Mouse (Mus musculus) kidney, adult 2 months (tissue): ENCODE data around the gene Prss16. TPM values are rescaled to one million over a fixed set of nuclear protein-coding genes. Genes with fewer than 3 reads are reported as not detected.

Experiments
- DNase-seq: peaks from one replicate; pipeline ENCODE4 v3.0.0; 2021
- H3K27ac ChIP-seq: fragments of 200-500 bp; 2 replicates; pipeline ENCODE4 v1.5.1; 2012; ENCODE audit warnings: low read depth, low read length, control low read depth, inconsistent platforms; ENCODE audit not compliant: insufficient read depth
- H3K27me3 ChIP-seq: fragments of 200-500 bp; replicated peaks from 2 replicates; pipeline ENCODE4 v1.6.1; 2012; ENCODE audit warnings: mild to moderate bottlenecking, moderate library complexity, low read length, inconsistent platforms; ENCODE audit not compliant: control insufficient read depth, insufficient read depth
- H3K36me3 ChIP-seq: fragments of 200-500 bp; 2 replicates; pipeline ENCODE4 v1.6.1; 2012; ENCODE audit warnings: mild to moderate bottlenecking, moderate library complexity, low read length, inconsistent platforms; ENCODE audit not compliant: control insufficient read depth, insufficient read depth
- H3K4me1 ChIP-seq: fragments of 200-500 bp; 2 replicates; pipeline ENCODE4 v1.6.1; 2011; ENCODE audit warnings: low read length; ENCODE audit not compliant: control insufficient read depth, insufficient read depth
- H3K4me3 ChIP-seq: fragments of 200-500 bp; 2 replicates; pipeline ENCODE4 v1.5.1; 2011; ENCODE audit warnings: mild to moderate bottlenecking, low read depth, low read length, control low read depth; ENCODE audit not compliant: insufficient read depth
- CTCF ChIP-seq: fragments of 200-500 bp; conservative IDR thresholded peaks from 2 replicates; pipeline ENCODE4 v1.5.1; 2011; ENCODE audit warnings: low read depth, mild to moderate bottlenecking, control low read depth, low read length, moderate library complexity, mixed read lengths; ENCODE audit not compliant: insufficient read depth, insufficient read length
- POLR2A ChIP-seq: fragments of 200-500 bp; IDR thresholded peaks from one replicate; pipeline ENCODE4 v1.6.1; 2011; ENCODE audit warnings: low read depth, low read length, control low read depth
- WGBS: fragments of 180-500 bp; shearing (Covaris S2); methylation state at CpG from one replicate; pipeline ENCODE4 v1.1.7; 2018; 5-methylcytosine and 5-hydroxymethylcytosine counted together
- polyA plus RNA-seq: library from polyadenylated mRNA; depleted of rRNA; stranded (reverse); fragments of >200 nt; gene quantifications from 2 replicates; pipeline ENCODE4 v1.2.3, GENCODE M21; 2012

The Prss16 gene
- polyA plus RNA-seq, 1 experiment: not detected

DNA sequence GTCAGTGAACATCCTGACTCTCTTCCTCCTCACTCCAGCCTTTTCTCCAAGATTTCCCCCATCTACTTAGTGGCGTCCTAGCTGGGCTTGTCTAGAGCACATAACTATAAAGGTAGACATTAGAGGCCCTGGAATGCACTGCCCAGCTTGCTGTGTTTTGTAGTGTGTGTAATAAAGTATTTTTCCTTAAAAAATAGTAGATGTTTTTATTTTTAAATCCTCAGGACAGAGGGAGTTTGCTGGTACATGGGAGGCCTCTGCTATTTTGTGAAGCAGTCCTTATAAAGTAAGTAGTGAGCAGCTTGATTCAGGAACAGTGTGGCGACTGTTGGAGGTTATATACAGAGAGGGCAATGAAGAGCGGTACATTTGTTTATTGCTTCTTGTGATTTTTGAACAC lies 835 bp downstream of the Prss16 start:
- Histone ChIP-seq H3K27ac (no peak overlapping the region), H3K4me3 (no peak overlapping the region), H3K36me3 (no peaks in the 10 kb centered on the region), H3K27me3 (peaks cover 16% of the 10 kb centered on the region), H3K4me1 (0 out of 2 replicates have a peak, but pooled peaks cover 3% of the 10 kb centered on the region)
- 84% methylated on average over 3 of the region's 3 CpGs for WGBS
- TF ChIP-seq CTCF (no peak), POLR2A (no peak)
- no peak for DNase-seq

DNA sequence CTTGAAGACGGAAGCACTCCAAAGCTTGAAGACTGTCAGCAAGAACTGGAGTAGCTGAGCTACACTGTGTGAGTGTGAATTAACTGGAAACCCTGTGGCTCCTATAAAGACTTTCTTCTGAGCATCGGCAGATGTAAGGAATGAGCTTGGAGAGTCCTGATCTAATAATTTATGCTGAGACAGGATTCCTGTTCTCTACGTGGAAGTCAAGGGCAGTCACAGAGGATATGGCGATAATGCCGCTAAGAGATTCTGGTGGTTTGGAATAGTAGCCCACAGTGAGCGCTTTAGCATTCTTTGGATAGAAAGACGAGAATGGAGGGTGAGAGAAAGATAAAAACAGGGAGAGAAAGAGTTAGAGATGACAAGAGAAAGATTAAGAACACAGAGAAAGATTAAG lies 1.7 kb downstream of the Prss16 start:
- TF ChIP-seq POLR2A (no peak), CTCF (no peak)
- DNase-seq: no peak
- no peak overlapping the region for H3K27ac ChIP-seq
- no peak overlapping the region for H3K4me3 ChIP-seq
- H3K27me3 ChIP-seq: peaks cover 13% of the 10 kb centered on the region
- 50% methylated on average over 7 of the region's 7 CpGs for WGBS
- no peaks in the 10 kb centered on the region for H3K36me3 ChIP-seq
- 0 out of 2 replicates have a peak, but pooled peaks cover 3% of the 10 kb centered on the region for H3K4me1 ChIP-seq

DNA sequence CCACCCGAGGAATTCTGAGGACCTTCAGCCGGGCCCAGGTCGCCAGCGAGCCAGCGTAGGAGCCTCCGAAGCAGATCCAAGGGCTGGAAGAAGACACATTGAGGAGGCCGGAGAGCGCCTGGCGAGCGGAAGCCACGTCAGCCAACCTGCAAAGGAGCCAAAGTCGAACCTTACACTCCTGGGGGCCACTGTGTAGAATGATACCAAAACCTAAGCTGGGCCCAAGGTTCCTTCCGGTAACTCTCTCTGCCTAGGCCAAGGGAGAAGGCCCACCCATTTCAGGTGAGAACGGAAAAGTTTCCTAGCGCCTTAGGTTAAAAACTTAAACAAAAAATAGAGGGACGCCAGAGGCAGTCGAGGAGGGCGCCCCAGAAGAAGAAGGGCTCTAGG lies 2.4 kb downstream of the Prss16 start:
- H3K4me1 ChIP-seq: 0 out of 2 replicates have a peak, but pooled peaks cover 3% of the 10 kb centered on the region
- peaks cover 12% of the 10 kb centered on the region for H3K27me3 ChIP-seq
- no peak overlapping the region for H3K27ac ChIP-seq
- no peak for TF ChIP-seq CTCF
- no peak for TF ChIP-seq POLR2A
- WGBS: 12% methylated on average over 18 of the region's 18 CpGs
- H3K4me3 ChIP-seq: no peak overlapping the region
- no peaks in the 10 kb centered on the region for H3K36me3 ChIP-seq
- DNase-seq: no peak

DNA sequence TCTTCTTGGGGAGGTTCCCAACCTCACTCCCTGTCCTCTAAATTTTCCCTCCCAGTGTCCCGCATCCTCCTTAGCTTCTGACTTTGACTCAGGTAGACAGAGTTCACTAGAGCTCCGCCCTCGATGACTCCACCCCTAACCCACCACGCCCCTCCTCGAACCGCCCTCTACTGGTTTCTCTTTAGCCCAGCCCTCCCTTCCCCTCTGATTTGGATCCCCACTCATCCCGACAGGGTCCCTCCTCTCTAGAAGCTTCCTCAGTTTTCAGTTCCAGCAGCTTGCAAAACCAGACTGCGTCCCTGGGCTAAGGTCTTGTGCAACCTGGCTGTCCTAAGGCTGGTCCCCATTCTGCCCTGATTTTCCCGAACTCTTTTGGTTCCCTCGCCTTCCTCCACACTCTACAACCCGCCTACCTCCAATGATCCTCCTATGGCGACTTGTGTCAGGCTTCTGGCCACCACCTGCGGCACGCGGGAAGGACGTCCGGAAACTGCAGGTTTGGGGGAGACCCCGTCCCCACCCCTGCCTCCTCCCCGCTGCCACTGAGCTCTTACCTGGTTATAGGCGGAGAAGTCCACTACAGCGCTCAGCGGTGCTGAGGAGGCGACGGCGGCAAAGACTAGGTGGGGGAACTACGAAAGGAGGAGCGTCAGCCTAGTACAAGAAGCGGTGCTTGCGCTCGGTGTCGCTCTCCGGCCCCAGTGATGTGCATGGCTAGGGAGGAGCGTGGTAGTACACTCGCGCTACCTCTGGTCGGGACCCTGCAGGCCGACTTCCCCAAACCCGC lies 3.0 kb downstream of the Prss16 start:
- H3K36me3 ChIP-seq: no peaks in the 10 kb centered on the region
- peak overlapping the region; percentile 40 for H3K4me3 ChIP-seq
- TF ChIP-seq POLR2A (no peak), CTCF (no peak)
- DNase-seq: peak; percentile 51
- WGBS: 1% methylated on average over 38 of the region's 38 CpGs
- no peak overlapping the region for H3K27ac ChIP-seq
- H3K27me3 ChIP-seq: peaks cover 12% of the 10 kb centered on the region
- H3K4me1 ChIP-seq: 0 out of 2 replicates have a peak, but pooled peaks cover 3% of the 10 kb centered on the region

DNA sequence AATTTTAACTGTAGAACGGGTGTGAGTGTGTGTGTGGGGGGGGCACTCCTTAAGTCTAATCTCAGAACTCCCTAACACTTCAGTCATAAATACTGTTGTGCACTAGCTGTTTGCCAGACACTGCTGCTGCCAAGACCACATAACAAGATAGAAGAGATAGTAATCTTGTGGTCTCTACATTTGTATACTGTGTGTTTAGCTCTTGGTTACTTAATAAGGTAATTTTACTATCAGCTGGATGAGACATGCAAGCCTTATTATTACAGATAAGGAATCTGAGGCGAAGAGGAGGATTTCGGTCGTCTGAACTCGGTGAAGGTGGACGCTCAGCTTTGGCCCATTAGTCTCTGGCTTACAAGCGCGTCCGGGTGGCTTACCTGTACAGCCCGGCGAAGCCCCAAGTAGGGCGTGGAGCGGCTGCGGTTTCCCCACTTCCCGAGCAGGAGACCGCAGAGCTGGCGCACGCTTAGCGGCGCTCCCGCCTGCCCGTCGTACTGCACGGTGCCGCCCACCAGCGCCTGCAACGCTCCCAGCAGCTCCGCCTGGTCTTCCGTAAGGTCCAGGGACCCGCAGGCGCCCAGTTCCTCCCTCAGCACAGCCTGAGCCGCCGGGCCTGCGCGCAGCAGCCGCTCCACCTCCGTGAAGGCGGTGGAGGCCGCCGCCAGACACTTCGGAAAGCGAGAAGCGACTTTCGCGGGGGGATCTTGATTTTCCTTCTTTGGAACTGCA lies 3.8 kb downstream of the Prss16 start:
- H3K27me3 ChIP-seq: peaks cover 12% of the 10 kb centered on the region
- peak overlapping the region; percentile 40 for H3K4me3 ChIP-seq
- 0 out of 2 replicates have a peak, but pooled peaks cover 3% of the 10 kb centered on the region for H3K4me1 ChIP-seq

DNA sequence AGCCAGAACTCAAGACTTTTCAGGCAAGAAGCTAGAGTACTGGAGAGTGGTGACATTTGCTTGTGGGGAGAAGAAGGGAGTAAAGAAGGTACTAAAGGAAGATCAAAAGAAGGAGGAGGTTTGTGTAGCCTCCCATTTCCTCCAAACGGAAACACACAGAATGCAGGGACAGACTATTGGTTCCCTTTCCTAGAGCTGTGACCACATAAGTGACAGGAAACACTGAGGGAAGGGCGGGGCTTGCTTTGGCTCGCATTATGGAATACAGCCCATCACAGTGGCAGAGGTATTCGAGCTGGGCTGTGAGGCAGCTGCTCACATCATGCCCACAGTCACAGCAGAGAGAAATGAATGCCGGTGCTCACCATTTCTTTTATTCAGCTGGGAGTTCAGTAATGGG lies 7.7 kb downstream of the Prss16 start:
- DNase-seq: no peak
- 10% methylated on average over 5 of the region's 5 CpGs for WGBS
- Histone ChIP-seq H3K36me3 (no peaks in the 10 kb centered on the region), H3K4me1 (0 out of 2 replicates have a peak, but pooled peaks cover 3% of the 10 kb centered on the region), H3K27ac (no peak overlapping the region), H3K4me3 (no peak overlapping the region), H3K27me3 (peaks cover 9% of the 10 kb centered on the region)
- TF ChIP-seq CTCF (no peak), POLR2A (no peak)

More for the DNA sequence above, 3.8 kb downstream of the Prss16 start:
- Histone ChIP-seq H3K36me3 (no peaks in the 10 kb centered on the region), H3K27ac (no peak overlapping the region)
- peak; percentile 35 for DNase-seq
- TF ChIP-seq CTCF (no peak), POLR2A (no peak)
- under 1% methylated on average over 45 of the region's 45 CpGs for WGBS

DNA sequence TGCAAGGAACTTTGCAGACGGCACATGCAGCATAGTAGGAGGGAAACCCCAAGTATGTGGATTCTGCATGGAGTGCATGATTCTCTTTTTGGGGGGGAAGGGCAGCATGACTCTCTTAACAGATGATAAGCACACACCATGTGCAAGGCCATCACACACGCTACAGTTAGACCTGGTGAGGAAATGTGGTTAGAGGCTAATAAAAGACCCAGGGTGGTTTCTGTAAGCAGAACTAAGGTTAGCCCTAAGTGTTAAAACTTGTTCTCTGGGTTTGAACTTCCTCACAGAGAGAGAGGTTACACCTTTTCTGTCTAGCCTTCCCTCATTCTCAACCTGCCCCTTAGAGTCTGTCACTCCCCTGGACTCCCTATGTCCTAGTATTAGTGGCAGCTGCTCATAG lies 8.2 kb downstream of the Prss16 start:
- Histone ChIP-seq H3K27ac (no peak overlapping the region), H3K4me3 (no peak overlapping the region), H3K27me3 (peaks cover 6% of the 10 kb centered on the region), H3K4me1 (0 out of 2 replicates have a peak, but pooled peaks cover 2% of the 10 kb centered on the region), H3K36me3 (no peaks in the 10 kb centered on the region)
- TF ChIP-seq POLR2A: no peak
- no peak for TF ChIP-seq CTCF
- 63% methylated on average over 2 of the region's 2 CpGs for WGBS
- DNase-seq: no peak
